Mouse (Mus musculus): ENCODE measurements around the gene Btn1a1.

Btn1a1 gene

DNA sequence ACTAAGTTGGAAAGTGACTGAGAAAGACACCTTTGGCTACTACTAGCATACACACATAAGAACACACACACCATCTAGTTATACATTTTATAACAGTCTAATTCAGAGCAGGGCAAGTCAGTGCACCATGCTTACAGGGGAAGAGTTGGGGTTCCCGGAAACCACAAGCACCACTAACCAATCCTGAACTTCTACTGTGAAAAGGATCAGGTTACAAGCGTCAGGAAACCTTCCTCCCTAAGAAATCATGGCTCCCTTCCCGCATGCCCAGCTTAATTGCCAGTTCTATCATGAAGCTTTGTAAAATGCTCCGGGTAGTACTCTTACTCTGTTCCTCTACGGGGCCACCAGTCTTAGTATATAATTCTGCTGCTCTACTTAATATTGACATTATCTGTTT, 19.6 kb upstream of the Btn1a1 start:
- in situ Hi-C loops (cut with MboI, MseI), result no loop called here

- in situ Hi-C loops (cut with MboI, MseI), result no loop called here
Measured at GRCm38 (mm10) chr13:23483153-23483552, 17.5 kb upstream of the Btn1a1 start.

DNA sequence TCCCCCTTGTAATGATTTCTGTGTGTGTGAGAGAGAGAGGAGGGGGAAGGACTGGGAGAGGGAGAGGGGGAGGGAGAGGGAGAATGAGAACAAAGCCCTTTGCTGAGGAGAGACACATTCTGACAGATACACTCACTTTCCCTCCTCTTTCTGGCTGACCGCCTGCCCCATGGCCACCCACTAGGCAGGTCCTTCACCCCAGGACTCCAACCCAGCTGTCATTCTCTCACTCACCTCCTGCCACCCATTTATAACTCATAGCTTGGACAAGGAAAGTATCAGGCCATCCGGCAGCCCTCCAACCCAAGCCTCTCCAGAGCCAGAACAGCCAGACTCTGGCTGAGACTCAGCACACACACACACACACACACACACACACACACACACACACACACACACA, 10.0 kb upstream of the Btn1a1 start:
- in situ Hi-C loops (cut with MboI, MseI), result no loop called here

DNA sequence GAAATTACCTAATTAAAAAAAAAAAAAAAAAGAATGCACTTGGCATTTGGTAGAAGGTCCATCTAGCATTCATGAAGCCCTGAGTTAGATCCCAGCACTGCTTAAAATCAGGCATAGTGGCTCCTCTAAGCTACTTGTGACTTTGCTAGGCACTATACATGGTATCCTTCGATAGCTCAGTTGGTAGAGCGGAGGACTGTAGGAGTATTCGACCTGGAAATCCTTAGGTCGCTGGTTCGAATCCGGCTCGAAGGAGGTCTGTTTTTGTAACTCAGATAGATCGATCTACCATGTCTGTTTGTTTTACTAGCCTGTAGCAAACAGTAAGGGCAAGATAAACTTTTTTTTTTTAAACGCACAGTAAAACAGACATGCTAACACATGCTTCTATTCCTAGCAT, 1.2 kb upstream of the Btn1a1 start:
- in situ Hi-C loops (cut with MboI, MseI), result no loop called here

- in situ Hi-C loops (cut with MboI, MseI), result no loop called here
Measured at GRCm38 (mm10) chr13:23466306-23466705, 605 bp upstream of the Btn1a1 start.

DNA sequence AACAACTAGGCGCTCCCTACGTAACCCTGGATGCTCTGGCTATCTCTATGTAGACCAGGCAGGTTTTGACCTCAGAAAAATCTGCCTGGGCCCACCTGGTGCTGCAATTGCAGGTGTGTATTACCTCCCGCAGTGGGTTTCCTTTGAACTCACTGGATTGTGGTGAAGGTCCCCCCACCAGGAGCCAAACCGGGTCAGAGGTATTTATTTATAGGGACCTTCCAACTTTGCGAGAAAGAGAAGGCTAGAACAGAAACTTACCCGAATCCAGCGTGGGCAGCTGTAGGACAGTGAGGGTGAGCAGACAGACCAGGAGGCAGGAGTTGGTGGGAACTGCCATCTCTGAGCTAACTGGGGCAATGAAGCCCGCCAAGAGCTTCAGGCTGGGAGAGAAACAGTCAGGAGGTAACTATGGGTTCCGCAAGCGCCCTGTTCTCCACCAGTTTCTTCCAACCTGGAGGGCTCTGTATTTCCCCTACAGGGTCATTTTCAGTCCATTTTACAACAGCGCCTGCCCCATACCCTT, 797 bp downstream of the Btn1a1 start:
- in situ Hi-C loops (cut with MboI, MseI), result loop anchor here (5.0 kb wide), 1 partner anchor 32 kb away; no protein-coding TSS in a partner anchor

DNA sequence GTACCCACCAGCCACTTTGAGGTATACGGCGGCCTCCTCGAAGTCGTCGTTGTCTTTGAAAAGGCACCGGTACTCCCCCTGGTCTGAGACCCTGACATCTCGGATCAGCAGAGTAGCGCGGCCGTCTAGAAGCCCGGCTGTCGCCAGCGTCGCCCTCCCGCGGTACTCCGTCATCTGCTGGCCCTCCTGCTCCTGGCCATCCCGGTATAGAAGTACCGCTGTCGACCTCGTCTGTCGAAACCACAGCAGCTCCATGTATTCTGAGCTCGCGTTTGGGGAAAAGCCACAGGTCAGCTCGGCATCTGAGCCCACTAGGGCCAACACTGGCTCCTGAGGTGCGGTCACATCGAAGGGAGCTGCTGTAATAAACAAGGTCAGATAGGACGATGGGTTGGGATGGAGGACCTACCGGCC, 1.5 kb downstream of the Btn1a1 start:
- in situ Hi-C loops (cut with MboI, MseI), result loop anchor here (5.0 kb wide), 1 partner anchor 33 kb away; no protein-coding TSS in a partner anchor

DNA sequence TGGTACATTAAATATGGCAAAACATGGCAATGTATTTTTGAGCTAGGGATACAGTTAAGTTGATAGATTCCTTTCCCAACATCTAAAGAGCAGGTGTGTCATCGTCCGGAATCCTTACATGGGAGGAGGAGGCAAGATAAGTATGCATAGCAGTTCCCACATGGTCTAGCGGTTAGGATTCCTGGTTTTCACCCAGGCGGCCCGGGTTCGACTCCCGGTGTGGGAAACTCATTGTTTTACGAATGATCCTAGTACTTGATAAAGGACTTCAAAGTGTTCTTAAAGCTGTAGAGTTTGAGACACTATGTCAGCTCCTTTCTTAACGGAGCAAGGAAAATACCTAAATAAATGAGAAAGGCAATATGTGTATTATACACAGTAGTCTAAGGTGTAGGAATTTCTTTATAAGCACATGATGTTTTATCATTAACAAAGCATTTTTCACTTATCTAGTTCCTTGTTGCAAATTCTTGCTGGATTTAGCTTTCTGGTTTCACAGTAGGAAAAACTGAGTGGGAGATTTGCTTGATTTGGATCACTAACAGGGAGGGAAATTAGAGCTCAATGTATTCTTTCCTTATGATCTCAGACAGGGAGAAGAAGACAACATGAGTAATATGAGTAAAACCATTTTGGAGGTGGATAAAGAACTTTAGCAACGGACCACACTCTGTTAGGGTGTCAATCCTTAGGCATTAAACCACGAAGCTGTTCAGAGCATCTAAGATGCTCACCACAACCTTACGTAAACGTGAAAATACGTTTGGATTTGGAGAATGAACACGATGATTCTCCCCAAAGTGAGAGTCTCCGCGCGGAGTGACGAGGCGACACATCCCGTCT, 2.1 kb downstream of the Btn1a1 start:
- in situ Hi-C loops (cut with MboI, MseI), result loop anchor here (5.0 kb wide), 1 partner anchor 34 kb away; no protein-coding TSS in a partner anchor

DNA sequence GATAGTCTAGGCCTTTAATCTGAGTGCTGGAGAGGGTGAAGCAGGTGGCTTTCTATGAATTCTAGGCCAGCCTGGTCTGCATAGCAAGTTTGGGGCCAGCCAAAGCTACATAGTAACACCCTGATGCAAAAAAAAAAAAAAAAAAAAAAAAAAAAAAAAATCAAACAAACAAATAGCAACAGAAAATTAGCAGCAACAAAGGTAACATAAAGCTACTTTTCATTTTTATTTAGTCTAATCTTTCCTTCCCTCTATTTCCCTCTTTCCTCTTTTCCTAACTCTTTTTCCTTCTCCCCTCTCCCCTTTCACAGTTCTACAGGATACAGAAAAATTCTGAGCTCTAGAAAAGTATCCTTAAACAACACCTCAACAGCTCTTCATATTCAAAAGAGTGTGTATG, 3.0 kb downstream of the Btn1a1 start:
- in situ Hi-C loops (cut with MboI, MseI), result loop anchor here (5.0 kb wide), 1 partner anchor 35 kb away; no protein-coding TSS in a partner anchor

DNA sequence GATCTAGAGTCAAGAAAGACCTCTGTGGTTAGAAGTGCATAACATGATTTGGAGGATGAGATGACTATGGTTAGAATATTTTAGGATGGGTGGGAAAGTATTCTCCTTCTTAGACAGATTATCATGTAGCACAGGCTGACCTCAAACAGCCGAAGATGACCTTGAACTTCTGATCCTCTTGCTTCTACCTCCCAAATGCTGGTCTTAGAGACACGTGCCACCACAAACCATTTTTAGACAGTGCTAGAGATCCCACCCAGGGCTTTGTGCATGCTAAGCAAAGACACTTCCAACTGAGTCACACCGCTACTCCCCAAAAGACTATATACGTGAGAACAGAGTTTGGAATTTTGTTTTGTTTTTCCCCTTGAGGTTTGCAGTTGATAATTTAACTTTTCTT, 3.6 kb downstream of the Btn1a1 start:
- in situ Hi-C loops (cut with MboI, MseI), result loop anchor here (5.0 kb wide), 1 partner anchor 35 kb away; no protein-coding TSS in a partner anchor

DNA sequence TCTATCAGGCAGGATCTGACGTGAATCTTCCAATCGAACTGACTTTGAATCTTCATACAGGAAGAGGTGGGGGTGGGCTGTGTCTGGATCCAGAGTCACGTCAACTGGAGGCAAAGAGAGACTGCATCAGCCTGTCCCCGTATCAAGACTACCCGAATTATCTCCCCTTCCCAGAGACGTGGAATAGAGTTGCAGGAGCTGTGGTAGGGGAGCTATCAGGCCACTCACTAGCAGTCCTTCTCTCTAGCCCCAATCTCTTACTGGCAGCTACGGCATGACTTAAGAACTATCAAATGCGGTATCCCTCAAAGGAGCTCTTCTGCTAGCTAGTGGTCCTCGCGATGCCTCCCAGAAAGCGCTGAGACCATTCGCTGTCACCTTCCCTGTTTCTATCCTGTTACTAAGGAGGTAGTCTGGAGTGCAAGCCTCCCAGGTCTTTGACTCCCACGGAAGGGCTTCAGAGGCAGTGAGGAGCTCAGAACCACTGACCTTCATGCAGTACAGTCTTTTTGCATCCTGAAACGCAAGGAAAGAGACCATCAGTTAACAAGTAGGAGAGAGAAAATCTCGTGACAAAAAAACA, 6.3 kb downstream of the Btn1a1 start:
- in situ Hi-C loops (cut with MboI, MseI), result no loop called here

- in situ Hi-C loops (cut with MboI, MseI), result no loop called here
Measured at GRCm38 (mm10) chr13:23453926-23454325, 11.8 kb downstream of the Btn1a1 start.

- in situ Hi-C loops (cut with MboI, MseI), result no loop called here
Measured at GRCm38 (mm10) chr13:23453362-23453862, 12.3 kb downstream of the Btn1a1 start.

GRCm38 (mm10) chr13:23450398-23450797, 15.3 kb downstream of the Btn1a1 start:
- in situ Hi-C loops (cut with MboI, MseI), result no loop called here

DNA sequence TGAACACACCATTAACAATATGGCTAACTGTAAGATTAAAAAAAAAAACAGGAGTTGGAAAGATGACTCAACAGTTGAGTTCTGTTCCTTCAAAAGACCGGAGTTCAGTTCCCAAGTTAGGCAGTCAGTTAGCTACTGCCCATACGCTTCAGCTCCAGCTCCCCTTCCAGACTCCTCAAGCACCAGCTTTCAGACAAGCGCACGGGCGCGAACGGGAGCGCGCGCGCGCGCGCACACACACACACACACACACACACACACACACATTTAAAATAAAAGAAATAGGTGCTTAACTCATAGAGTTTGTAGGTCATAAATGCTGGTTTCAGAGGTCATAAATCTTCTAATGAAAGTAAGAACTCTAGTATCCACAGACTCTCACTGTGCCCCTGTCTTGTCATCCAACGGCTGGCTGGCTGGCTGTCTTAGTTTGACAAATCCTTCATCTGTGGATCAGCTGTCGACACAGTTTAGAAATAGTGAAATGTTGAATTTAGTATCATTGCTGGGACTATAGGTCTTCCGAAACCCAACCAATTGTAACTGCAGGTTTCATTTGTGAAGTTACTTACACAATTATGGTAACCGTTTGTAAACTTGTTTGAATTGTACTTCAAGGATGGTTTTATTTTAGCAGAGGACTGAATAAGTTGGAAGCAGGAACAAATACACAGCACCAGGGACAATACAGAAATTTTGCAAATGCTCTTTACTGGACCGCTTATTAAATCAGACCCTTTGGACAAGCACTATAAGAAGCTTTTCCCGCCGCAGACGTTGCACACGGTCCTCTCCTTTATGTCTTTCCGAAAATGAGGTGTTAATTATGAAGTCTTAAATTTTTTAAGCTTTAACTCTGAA, 16.2 kb downstream of the Btn1a1 start:
- in situ Hi-C loops (cut with MboI, MseI), result loop anchor here (5.0 to 10.0 kb wide), 2 partner anchors 73 to 1195 kb away; no protein-coding TSS in a partner anchor

DNA sequence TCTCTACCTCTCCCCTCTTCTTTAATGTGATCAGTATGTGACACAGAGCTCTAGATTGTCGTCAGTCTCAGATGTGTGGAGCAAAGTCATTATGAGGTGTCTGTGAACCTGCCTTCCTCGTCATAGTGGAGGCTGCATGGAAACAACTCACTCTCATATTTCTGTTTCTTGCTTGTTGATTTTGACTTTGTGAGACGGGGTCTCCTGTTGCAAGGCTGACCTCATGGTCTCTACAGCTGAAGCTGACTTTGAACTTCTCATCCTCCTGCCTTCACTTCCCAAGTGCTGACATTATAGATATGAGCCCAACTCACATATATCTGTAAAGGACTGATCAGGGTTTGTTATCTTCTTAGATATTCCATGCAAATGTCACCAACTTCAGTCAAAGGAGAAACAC, 16.9 kb downstream of the Btn1a1 start:
- in situ Hi-C loops (cut with MboI, MseI), result loop anchor here (5.0 to 10.0 kb wide), 2 partner anchors 74 to 1196 kb away; no protein-coding TSS in a partner anchor

DNA sequence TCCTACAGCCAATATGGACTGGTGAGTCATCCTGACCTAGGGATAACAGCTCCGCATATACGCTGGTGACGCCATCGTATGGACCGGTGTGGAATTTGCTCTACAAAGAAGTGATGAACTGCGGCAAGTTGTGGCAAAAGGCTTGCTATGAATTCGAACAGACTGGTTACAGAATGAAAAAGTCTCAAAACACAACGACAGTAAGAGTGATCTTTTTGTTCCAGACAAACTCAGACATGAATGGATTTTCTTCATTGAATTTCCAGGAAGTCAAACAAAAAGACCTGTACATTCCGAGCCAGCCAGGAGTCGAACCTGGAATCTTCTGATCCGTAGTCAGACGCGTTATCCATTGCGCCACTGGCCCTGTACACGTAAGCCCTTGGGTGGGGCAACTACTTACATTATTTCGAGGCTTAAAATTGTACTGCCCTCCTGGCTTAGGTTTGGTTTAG, 19.2 kb downstream of the Btn1a1 start:
- in situ Hi-C loops (cut with MboI, MseI), result loop anchor here (5.0 to 10.0 kb wide), 2 partner anchors 76 to 1198 kb away; no protein-coding TSS in a partner anchor

GRCm38 (mm10) chr13:23445561-23446320, 20.0 kb downstream of the Btn1a1 start:
- in situ Hi-C loops (cut with MboI, MseI), result loop anchor here (5.0 to 10.0 kb wide), 2 partner anchors 77 to 1199 kb away; no protein-coding TSS in a partner anchor

DNA sequence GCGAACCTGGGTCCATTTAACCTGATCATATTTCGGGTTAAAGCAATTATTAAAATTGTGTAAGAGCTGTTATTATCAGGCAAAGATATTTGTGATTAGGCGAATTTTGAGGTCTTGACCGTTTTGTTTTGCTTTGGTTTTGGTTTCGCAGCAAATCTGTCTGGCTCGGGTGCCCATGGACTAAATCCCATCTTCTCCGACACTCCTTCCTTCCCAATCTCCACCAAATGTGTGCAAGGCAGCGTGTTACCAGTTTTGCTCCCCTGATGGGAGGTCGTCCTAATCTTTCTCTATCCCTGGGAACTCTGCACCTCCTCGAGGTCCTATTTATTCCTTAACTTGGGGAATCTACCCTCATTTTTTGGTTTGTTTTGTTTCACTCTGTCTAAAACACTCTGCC, 20.5 kb downstream of the Btn1a1 start:
- in situ Hi-C loops (cut with MboI, MseI), result loop anchor here (5.0 to 10.0 kb wide), 2 partner anchors 77 to 1200 kb away; no protein-coding TSS in a partner anchor

- in situ Hi-C loops (cut with MboI, MseI), result loop anchor here (10.0 kb wide), 1 partner anchor 1200 kb away; no protein-coding TSS in a partner anchor
Measured at GRCm38 (mm10) chr13:23444451-23444850, 21.2 kb downstream of the Btn1a1 start.

Measured in T-helper 1 cell (primary cell).